Mouse (Mus musculus): ENCODE results near the gene Exoc3l4.

Gene Exoc3l4

GRCm38 (mm10) chr12:111434164-111434744, 17.4 kb downstream of the Exoc3l4 start:
- DNase-seq (ENCODE audit: low read depth, low spot score): no peak

- DNase-seq (ENCODE audit: low read depth, low spot score): no peak
Observed at GRCm38 (mm10) chr12:111434745-111435327, 18.0 kb downstream of the Exoc3l4 start.

- no peak for DNase-seq (ENCODE audit: low read depth, low spot score)
Observed at GRCm38 (mm10) chr12:111436170-111436569, 19.4 kb downstream of the Exoc3l4 start.

GRCm38 (mm10) chr12:111436640-111437039, 19.8 kb downstream of the Exoc3l4 start:
- DNase-seq (ENCODE audit: low read depth, low spot score): no peak

- no peak for DNase-seq (ENCODE audit: low read depth, low spot score)
Observed at GRCm38 (mm10) chr12:111437222-111437900, 20.5 kb downstream of the Exoc3l4 start.

- no peak for DNase-seq (ENCODE audit: low read depth, low spot score)
Observed at GRCm38 (mm10) chr12:111438850-111439249, 22.0 kb downstream of the Exoc3l4 start.

GRCm38 (mm10) chr12:111440701-111441373, 24.0 kb downstream of the Exoc3l4 start:
- DNase-seq (ENCODE audit: low read depth, low spot score): no peak

- DNase-seq (ENCODE audit: low read depth, low spot score): no peak
Observed at GRCm38 (mm10) chr12:111441523-111441922, 24.7 kb downstream of the Exoc3l4 start.

GRCm38 (mm10) chr12:111442309-111443010, 25.6 kb downstream of the Exoc3l4 start, which contains the start of gene Tnfaip2:
Gene Tnfaip2, plus strand, starts transcription at chr12:111442469.
- DNase-seq (ENCODE audit: low read depth, low spot score): no peak

- DNase-seq (ENCODE audit: low read depth, low spot score): no peak
Observed at GRCm38 (mm10) chr12:111443011-111443870, 26.4 kb downstream of the Exoc3l4 start.

- DNase-seq (ENCODE audit: low read depth, low spot score): no peak
Observed at GRCm38 (mm10) chr12:111443921-111444831, 27.4 kb downstream of the Exoc3l4 start.

GRCm38 (mm10) chr12:111445161-111445889, 28.5 kb downstream of the Exoc3l4 start:
- no peak for DNase-seq (ENCODE audit: low read depth, low spot score)

- no peak for DNase-seq (ENCODE audit: low read depth, low spot score)
Observed at GRCm38 (mm10) chr12:111445890-111446613, 29.2 kb downstream of the Exoc3l4 start.

GRCm38 (mm10) chr12:111446745-111447144, 29.9 kb downstream of the Exoc3l4 start:
- no peak for DNase-seq (ENCODE audit: low read depth, low spot score)

- DNase-seq (ENCODE audit: low read depth, low spot score): no peak
Observed at GRCm38 (mm10) chr12:111447350-111447749, 30.5 kb downstream of the Exoc3l4 start.

GRCm38 (mm10) chr12:111447898-111448760, 31.3 kb downstream of the Exoc3l4 start:
- no peak for DNase-seq (ENCODE audit: low read depth, low spot score)

- DNase-seq (ENCODE audit: low read depth, low spot score): no peak
Observed at GRCm38 (mm10) chr12:111448931-111449705, 32.3 kb downstream of the Exoc3l4 start.
